In the genomic region with DNA sequence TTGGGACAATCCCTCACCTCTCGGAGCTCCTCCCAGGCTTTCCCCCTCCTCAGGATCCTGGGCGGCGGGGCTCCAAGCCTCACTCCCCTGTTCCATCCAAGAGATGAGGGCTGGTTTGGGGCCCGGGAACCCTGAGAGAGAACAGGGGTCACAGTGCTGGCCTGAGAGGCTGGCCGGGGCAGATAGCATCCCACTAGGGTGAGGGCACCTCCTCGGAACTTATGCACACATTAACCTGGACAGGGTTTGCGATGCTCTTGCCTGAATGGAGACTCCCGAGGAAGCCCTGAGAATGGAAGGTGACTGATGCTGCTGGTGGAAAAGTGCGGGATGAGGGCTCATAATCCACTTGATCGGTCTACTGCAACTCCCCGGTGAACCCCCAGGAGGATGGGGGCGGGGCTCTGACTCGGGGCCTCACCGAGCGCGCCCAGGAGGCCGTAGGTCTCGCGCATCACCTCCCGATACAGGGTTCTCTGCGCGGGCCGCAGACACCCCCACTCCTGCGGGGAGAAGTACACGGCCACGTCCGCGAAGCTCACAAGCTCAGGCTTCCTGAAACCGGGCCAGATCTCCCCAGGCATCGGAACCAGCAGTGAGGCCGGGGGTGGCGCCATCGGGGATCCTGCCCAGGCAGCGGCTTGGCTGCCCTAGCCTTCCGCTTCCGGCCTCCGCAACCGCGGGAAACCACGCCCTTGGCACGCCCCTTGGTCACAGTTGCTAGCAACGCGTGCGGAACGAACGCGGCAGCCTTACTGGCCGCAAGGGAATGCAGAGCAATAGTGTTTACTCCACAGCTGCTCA, we compare ENCODE assay signal across 8 mouse cellular contexts. TPM values are rescaled to one million over a fixed set of nuclear protein-coding genes. Genes with fewer than 3 reads are reported as not detected.
A peak's percentile ranks its signal among the peaks of the same experiment; 100 is the strongest.
DNase-seq lines count a peak whose midpoint lies in the region; ATAC-seq and TF ChIP-seq lines count a peak whose summit lies in the region.

A gene (minus strand): TSS at position 681 of the 804 bp plus-strand sequence.

- H3K4me1 ChIP-seq in heart, embryonic 12.5 days (replicated peaks): peaks cover 11% of the 10 kb centered on the region
- peaks cover 13% of the 10 kb centered on the region; the same call in 1 of the 2 replicates for H3K4me1 ChIP-seq in kidney, postnatal 0 days (replicated peaks; ENCODE audit: insufficient read depth, low read length)
- peaks cover 5% of the 10 kb centered on the region for H3K4me1 ChIP-seq in liver, embryonic 11.5 days (replicated peaks; ENCODE audit: control insufficient read depth, insufficient read depth, low read length)
- peaks cover 9% of the 10 kb centered on the region; the same call in 1 of the 2 replicates for H3K4me1 ChIP-seq in stomach, embryonic 14.5 days (ENCODE audit: control insufficient read depth, insufficient read depth, low read length)

- no peak within 1 kb of the TSS for H3K27ac ChIP-seq in heart, embryonic 12.5 days (ENCODE audit: poor library complexity, severe bottlenecking)
- peak within 1 kb of the TSS; percentile 75; the same call in 1 of the 2 replicates for H3K27ac ChIP-seq in kidney, postnatal 0 days
- peak within 1 kb of the TSS; percentile 68 for H3K27ac ChIP-seq in liver, embryonic 11.5 days (ENCODE audit: low read depth, low read length)
- peak within 1 kb of the TSS; percentile 55; the same call in 1 of the 2 replicates for H3K27ac ChIP-seq in stomach, embryonic 14.5 days (ENCODE audit: low read length)

- H3K4me3 ChIP-seq in heart, embryonic 12.5 days: peak within 1 kb of the TSS; percentile 88
- peak within 1 kb of the TSS; percentile 85 for H3K4me3 ChIP-seq in kidney, postnatal 0 days (replicated peaks; ENCODE audit: low read depth, low read length)
- H3K4me3 ChIP-seq in liver, embryonic 11.5 days (ENCODE audit: low read depth, low read length): peak within 1 kb of the TSS; percentile 85
- peak within 1 kb of the TSS; percentile 82 for H3K4me3 ChIP-seq in stomach, embryonic 14.5 days (ENCODE audit: low read depth, low read length)

- WGBS in heart, embryonic 12.5 days: under 1% methylated on average over 48 of the region's 48 CpGs
- WGBS in kidney, postnatal 0 days: under 1% methylated on average over 48 of the region's 48 CpGs
- 1% methylated on average over 48 of the region's 48 CpGs for WGBS in liver, embryonic 11.5 days
- 1% methylated on average over 48 of the region's 48 CpGs for WGBS in stomach, embryonic 14.5 days

- ATAC-seq in erythroid progenitor cell, adult 5-6 weeks (replicated peaks; ENCODE audit: low FRiP score, poor library complexity, severe bottlenecking): peak; percentile 95
- peak; percentile 89 for ATAC-seq in heart, embryonic 12.5 days (ENCODE audit: insufficient number of reproducible peaks, low FRiP score)
- ATAC-seq in kidney, postnatal 0 days (replicated peaks; ENCODE audit: low FRiP score, low read depth): peak; percentile 92
- peak; percentile 96 for ATAC-seq in liver, embryonic 11.5 days (replicated peaks; ENCODE audit: low FRiP score)
- peak; percentile 94 for ATAC-seq in stomach, embryonic 14.5 days (ENCODE audit: insufficient number of reproducible peaks, insufficient read depth, low FRiP score, low read depth)

- peak; percentile 96 for DNase-seq in CD4-positive helper T cell, adult 2 months (ENCODE audit: low read depth, low spot score)
- peak; percentile 56 for DNase-seq in brain, embryonic 18.5 days (ENCODE audit: low read depth, low spot score)
- peak; percentile 95 for DNase-seq in kidney, postnatal 0 days (ENCODE audit: low spot score)
- peak; percentile 97 for DNase-seq in liver, embryonic 11.5 days (ENCODE audit: low spot score)
- peak; percentile 98 for DNase-seq in naive thymus-derived CD4-positive, alpha-beta T cell, adult 2 months (ENCODE audit: low read depth)

- H3K9ac ChIP-seq in heart, embryonic 12.5 days: peak within 1 kb of the TSS; percentile 83
- peak within 1 kb of the TSS; percentile 86 for H3K9ac ChIP-seq in kidney, postnatal 0 days (ENCODE audit: low read depth, low read length)
- H3K9ac ChIP-seq in liver, embryonic 11.5 days (ENCODE audit: low read depth, low read length): peak within 1 kb of the TSS; percentile 88
- peak within 1 kb of the TSS; percentile 76 for H3K9ac ChIP-seq in stomach, embryonic 14.5 days (replicated peaks; ENCODE audit: low read depth, low read length)

- no peaks in the 10 kb centered on the region for H3K9me3 ChIP-seq in heart, embryonic 12.5 days (replicated peaks)
- no peaks in the 10 kb centered on the region for H3K9me3 ChIP-seq in kidney, postnatal 0 days (replicated peaks; ENCODE audit: low read length)
- H3K9me3 ChIP-seq in liver, embryonic 11.5 days (ENCODE audit: control insufficient read depth, low read length): no peaks in the 10 kb centered on the region
- no peaks in the 10 kb centered on the region for H3K9me3 ChIP-seq in stomach, embryonic 14.5 days (ENCODE audit: control insufficient read depth, low read depth, low read length)

- peaks cover 19% of the 10 kb centered on the region for H3K36me3 ChIP-seq in heart, embryonic 12.5 days
- H3K36me3 ChIP-seq in kidney, postnatal 0 days (ENCODE audit: insufficient read depth, low read length): no peaks in the 10 kb centered on the region
- peaks cover 5% of the 10 kb centered on the region; the same call in 1 of the 2 replicates for H3K36me3 ChIP-seq in liver, embryonic 11.5 days (ENCODE audit: control insufficient read depth, insufficient read depth, low read length)
- H3K36me3 ChIP-seq in stomach, embryonic 14.5 days (ENCODE audit: control insufficient read depth, insufficient read depth, low read length): no peaks in the 10 kb centered on the region

- peaks cover 14% of the 10 kb centered on the region for H3K27me3 ChIP-seq in heart, embryonic 12.5 days (replicated peaks)
- no peaks in the 10 kb centered on the region for H3K27me3 ChIP-seq in kidney, postnatal 0 days (ENCODE audit: insufficient read depth, low read length)
- H3K27me3 ChIP-seq in liver, embryonic 11.5 days (replicated peaks; ENCODE audit: control insufficient read depth, insufficient read depth, low read length): peaks cover 5% of the 10 kb centered on the region; the same call in 1 of the 2 replicates
- H3K27me3 ChIP-seq in stomach, embryonic 14.5 days (ENCODE audit: control insufficient read depth, insufficient read depth, low read length): no peaks in the 10 kb centered on the region

- TF ChIP-seq CTCF in kidney, postnatal 0 days (IDR thresholded peaks at IDR 0.05; ENCODE audit: low read depth): peak; percentile 23; the same call in 1 of the 2 replicates

- peak within 1 kb of the TSS; percentile 89 for H3K4me2 ChIP-seq in heart, embryonic 12.5 days
- peak within 1 kb of the TSS; percentile 96 for H3K4me2 ChIP-seq in kidney, postnatal 0 days (ENCODE audit: low read length)
- H3K4me2 ChIP-seq in liver, embryonic 11.5 days: peak within 1 kb of the TSS; percentile 88
- H3K4me2 ChIP-seq in stomach, embryonic 14.5 days (replicated peaks; ENCODE audit: low read depth, low read length): peak within 1 kb of the TSS; percentile 97

RNA-seq across cellular contexts. Expression of the gene that starts here (rescaled TPM):
- total RNA-seq in erythroid progenitor cell, adult 5-6 weeks (2015; ENCODE audit: low replicate concordance): 5.0 and 20.9 TPM in 2 replicates
- total RNA-seq in erythroid progenitor cell, adult 5-6 weeks (2017; ENCODE audit: low replicate concordance): 5.0 and 6.7 TPM in 2 replicates
- polyA plus RNA-seq in heart, embryonic 12.5 days (2016; fragmentation: Nextera tagmentation; extraction: Ambion mirVana): 15.4 and 16.7 TPM in 2 replicates
- polyA plus RNA-seq in kidney, postnatal 0 days (2015; fragmentation: Nextera tagmentation; extraction: Ambion mirVana): 29.7 and 31.9 TPM in 2 replicates
- polyA plus RNA-seq in liver, embryonic 11.5 days (2014; fragmentation: Nextera tagmentation; extraction: Ambion mirVana): 18.7 and 19.5 TPM in 2 replicates
- 25.0 and 26.3 TPM in 2 replicates for polyA plus RNA-seq in stomach, embryonic 14.5 days (2014; fragmentation: Nextera tagmentation; extraction: Ambion mirVana)
